Mouse (Mus musculus): Measurements from ENCODE around the gene Ciapin1.

Gene Ciapin1

DNA sequence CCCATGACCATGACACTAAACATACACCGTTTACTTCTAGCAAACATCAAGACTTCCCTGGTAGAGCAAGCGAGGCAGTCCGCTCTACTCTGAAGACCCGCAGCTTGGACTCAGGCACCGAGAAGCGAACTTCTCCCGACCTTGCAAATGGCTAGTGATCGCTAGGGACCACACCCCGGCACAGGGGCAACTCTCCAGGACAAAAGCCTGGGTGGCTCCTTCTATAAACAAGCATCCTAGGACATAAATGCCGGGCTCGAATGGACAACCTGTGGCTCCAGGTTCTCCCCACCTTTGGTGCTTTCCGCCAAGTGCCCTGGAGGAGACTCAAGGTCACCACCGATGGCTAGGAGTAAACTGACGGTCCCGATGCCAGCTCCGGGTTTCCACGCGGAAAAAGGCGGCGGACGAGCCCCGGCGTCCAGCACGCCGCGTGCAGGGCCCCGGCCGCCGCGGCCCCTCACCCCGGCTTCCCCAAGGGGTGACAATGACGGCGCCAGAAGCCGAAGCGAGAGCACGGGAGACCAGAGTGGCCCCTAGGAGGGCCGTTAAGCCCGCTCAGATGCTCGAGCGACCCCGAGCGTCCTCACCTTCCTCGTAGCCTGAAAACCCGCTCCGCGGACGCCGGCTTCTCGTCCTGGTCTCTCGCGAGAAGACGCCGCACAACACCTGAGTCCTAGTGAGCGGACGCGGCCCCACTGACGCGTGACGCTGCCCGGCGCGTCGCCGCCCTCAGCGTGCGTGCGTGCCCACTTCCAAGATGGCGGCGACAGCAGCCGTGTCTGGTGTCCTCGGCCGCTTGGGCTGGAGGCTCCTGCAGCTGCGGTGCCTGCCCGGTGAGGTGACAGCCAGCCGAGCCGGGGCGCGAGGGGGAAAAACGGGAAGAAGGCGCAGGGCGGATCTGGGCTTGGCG is at the start of gene Ciapin1, which contains the start of gene Coq9:
Gene Ciapin1, minus strand, starts transcription at position 697 of the 913 bp plus-strand sequence.
Gene Coq9, plus strand, starts transcription at position 660 of the 913 bp plus-strand sequence.
- DNase-seq (ENCODE audit: low spot score in 2 of 2), result peak; percentile 86 to 91

DNA sequence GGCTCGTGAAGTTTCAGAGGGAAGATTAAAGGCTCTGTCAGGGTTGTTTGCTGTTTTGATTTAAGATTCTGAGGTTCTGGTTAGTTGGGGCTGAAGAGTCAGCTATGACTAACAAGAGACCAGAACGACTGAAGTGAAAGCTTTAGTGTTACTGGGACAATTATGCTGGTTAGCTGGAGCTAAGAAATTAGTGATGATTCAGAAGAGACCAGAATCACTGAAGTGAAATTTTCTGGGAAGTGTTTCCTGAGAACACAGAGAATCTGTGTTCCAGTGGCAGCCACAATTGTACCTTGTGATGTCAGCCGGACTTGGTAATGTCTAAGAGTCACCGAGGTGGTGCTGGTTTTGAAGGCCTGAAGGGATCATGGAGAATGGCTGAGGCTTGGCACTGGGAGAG is 42.6 kb upstream of the Ciapin1 start:
- DNase-seq (ENCODE audit: low spot score in 2 of 2), result no peak

DNA sequence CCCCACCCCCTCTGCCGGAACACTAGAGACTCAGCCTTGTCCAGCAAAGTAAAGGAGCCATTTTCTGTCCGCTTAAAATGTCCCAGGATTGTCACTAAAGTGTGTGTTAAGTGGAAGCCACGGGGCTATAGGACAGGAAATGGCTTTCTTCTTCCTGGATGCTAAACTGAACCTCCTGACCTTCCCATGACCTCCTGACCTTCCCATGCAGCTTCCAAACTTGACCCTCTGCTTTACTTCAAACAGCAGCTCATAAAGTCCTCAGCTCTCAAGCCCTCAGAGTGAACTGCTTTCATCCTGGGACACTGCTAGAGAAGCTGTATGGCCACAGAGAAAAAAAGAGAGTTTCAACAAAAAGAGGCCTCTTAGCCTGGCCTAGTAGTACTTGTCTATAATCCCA is 38.7 kb upstream of the Ciapin1 start:
- DNase-seq (ENCODE audit: low spot score in 2 of 2), result no peak

DNA sequence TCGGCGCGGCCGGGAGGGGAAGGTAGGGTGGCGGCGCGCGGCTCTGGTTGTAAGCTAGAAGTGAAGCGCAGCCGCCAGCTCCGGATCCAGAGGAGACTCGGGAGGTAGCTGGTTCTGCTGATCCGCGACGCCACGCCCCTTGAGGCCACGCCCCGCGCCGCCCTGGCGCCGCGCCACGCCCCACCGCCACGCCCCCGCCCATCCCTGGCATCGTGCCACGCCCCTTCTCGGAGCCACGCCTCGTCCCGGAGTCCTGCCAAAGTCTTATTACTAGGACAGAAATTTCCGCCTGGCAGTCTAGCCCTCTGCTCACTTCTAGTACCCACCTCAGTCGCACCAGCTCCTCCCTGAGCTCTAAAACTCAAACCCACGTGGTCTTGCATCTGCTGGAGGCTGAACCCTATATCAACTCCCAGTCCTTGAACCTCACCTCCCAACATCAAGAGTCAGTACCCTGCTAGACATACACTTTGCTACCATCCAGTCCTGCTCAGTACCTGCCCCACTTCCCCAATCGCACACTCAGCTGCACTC is 38.1 kb upstream of the Ciapin1 start, which contains the start of gene Dok4:
Gene Dok4, minus strand, starts transcription at position 134 of the 534 bp plus-strand sequence.
- peak; percentile 43 to 64 for DNase-seq (ENCODE audit: low spot score in 2 of 2)

GRCm38 (mm10) chr8:94875871-94876150 is 37.7 kb upstream of the Ciapin1 start:
- no peak for DNase-seq (ENCODE audit: low spot score in 2 of 2)

DNA sequence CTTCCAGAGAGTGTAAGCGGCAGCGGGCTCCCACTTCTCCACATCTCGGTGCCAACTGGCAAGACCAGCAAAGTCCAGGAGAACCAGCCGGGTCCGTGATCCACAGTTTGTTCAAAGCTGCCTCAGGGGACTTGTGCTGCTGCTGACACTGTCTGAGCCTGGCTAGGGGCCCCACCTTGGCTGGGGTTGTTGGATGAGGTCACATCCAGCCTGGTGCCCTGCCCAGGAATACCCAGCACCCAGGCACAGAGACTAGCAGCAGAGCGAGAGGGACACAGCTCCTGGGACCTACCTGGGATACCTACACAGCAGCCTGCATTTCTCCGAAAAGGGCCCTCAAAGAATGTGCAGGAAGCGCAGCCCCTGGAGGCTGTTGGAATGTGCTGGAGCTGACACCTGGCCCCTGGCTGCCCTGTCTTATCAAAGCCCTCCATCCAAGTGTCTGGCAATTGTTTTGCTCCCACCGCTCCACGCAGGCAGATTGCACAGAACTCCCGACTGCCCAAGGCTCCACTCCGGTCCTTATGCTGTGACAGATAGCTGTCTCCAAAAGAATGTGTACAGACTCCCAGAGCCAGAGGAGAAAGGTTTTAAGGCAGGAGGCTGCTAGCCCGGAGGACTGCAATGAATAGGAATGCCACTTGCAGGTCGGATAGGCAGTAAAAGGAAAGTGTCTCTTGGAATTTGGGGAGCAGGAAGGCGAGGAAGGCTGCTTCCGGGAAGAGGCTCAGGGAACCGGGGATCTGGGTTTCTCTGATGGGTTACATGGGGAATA is 37.1 kb upstream of the Ciapin1 start:
- DNase-seq (ENCODE audit: low spot score in 2 of 2), result no peak

- DNase-seq (ENCODE audit: low spot score in 2 of 2), result peak; percentile 59 to 66
These were observed 36.2 kb upstream of the Ciapin1 start for GRCm38 (mm10) chr8:94874358-94874757.

GRCm38 (mm10) chr8:94872576-94872975 is 34.4 kb upstream of the Ciapin1 start:
- no peak for DNase-seq (ENCODE audit: low spot score in 2 of 2)

GRCm38 (mm10) chr8:94872156-94872555 is 34.0 kb upstream of the Ciapin1 start:
- no peak for DNase-seq (ENCODE audit: low spot score in 2 of 2)

- DNase-seq (ENCODE audit: low spot score in 2 of 2), result peak in 1 of 2 experiments; percentile 60
These were observed 33.1 kb upstream of the Ciapin1 start for GRCm38 (mm10) chr8:94871108-94871894.

- DNase-seq (ENCODE audit: low spot score in 2 of 2), result peak; percentile 36 to 44
These were observed 32.4 kb upstream of the Ciapin1 start for GRCm38 (mm10) chr8:94870474-94871107.

DNA sequence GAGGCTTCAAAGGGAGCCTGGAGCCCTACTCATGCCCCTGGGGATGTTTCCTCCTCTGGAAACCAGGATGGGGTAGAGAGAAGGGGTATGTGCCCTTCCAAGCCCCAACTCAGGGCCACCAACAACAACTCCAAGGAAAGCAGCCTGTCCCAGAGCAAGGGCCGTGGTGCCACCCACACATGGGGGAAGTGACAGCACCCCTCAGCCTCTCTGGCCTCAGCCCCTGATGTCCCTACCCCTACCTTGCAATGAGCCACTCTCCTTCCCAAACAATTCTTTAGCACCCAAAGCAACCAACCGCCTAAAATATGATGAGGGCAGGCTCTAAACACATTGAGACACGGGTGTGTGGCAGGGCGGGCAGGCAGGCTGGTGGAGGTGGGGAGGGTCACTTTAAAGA is 31.8 kb upstream of the Ciapin1 start:
- no peak for DNase-seq (ENCODE audit: low spot score in 2 of 2)

DNA sequence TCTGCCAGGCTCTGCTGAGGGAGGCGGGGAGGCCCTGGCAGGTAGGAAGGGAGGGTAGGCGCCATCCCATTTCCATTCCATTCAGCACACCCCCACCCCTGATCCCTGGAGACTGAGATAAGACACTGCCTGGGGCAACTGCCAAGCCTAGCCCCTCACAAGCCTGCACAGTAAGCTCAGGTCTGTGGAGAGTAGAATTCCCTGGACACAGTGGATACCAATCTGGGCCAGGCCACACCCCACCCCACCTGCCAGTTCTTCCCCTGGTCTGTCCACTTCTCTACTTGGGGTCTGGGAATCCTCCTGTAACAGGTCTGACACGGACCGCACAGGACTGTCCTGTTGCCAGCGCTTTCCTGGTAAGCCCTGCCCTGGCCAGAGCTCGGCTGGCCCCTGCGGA is 31.0 kb upstream of the Ciapin1 start:
- no peak for DNase-seq (ENCODE audit: low spot score in 2 of 2)

GRCm38 (mm10) chr8:94866921-94867320 is 28.8 kb upstream of the Ciapin1 start:
- DNase-seq (ENCODE audit: low spot score in 2 of 2), result no peak

GRCm38 (mm10) chr8:94865292-94865691 is 27.1 kb upstream of the Ciapin1 start:
- no peak for DNase-seq (ENCODE audit: low spot score in 2 of 2)

DNA sequence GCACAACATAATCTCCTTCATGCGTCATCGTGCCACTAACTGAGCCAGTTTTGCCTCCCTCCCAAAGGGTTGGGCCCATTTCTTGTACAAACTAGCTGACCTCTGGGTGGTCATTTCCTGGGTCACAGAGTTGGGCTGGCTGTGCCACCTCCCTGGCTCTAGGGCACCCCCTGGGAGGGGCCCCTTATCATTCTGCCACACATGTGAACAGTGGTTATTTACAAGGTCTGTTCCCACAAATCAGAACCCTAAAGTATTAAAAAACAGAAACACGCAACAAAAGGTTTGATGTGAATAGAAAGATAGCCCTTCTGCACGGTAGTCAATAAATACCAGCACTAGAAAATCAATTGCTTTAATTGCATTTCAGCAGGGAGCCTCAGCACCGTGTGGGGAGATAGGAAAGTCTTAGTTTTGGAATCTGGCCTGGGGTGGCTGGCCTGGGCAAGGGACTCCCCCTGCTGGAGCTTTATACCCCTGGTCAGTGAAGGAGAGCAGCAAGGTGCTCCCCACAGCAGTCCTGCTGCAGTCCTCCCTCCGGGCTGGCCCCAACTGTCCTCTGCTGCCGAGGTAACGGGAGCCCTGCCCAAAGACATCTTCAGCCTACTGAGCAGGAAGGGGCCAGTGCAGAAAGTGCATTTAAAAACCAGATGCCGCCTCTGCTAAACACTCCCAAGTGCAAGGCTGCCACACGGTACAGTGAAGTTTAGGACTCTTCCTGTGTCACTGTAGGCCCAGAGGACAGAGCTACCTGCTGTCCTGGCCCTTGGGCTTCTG is 25.9 kb upstream of the Ciapin1 start:
- DNase-seq (ENCODE audit: low spot score in 2 of 2), result no peak

- DNase-seq (ENCODE audit: low spot score in 2 of 2), result no peak
These were observed 24.5 kb upstream of the Ciapin1 start for GRCm38 (mm10) chr8:94862487-94863220.

DNA sequence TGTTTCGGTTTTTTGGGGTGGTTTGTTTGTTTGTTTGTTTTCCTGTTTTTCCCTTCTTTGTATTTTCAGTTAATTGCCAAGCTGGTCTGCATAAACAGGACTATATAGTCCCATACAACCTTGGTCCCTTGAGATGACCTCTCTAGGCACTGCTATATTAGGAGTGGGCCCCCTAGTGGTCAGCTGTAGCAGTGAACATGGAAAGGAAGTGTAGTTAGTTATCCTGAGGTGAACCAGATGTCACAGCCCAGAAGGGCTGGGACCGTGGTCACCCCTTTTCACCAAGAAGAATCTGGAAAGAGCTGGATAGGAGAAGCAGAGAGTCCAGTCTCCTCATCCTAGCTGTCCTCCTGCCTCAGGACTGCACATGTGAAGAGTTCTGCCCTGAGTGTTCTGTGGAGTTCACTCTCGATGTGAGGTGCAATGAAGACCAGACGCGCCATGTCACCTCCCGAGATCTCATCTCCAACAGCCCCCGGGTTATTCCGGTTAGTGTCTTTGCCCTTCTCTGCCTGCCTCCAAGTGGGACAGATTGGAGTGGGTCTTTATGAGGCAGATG is 23.3 kb upstream of the Ciapin1 start:
- no peak for DNase-seq (ENCODE audit: low spot score in 2 of 2)

Data from frontal cortex, postnatal 25 days (tissue).